Mouse (Mus musculus) hindbrain, embryonic 11.5 days (tissue): Measurements from ENCODE around the gene Gm10100. TPM values are rescaled to one million over a fixed set of nuclear protein-coding genes. Genes with fewer than 3 reads are reported as not detected.
"Not testable (repeated sequence)": the region's sequence is repeated elsewhere in the genome, so short reads cannot be mapped to it uniquely, and the experiment has no call there.

ENCODE experiments used
- ATAC-seq: fragments of 200-750 bp; cut with Nextera tagmentation; 2 replicates; pipeline ENCODE4 v1.8.0; 2017; ENCODE audit warnings: mild to moderate bottlenecking, moderate TSS enrichment, moderate library complexity; ENCODE audit not compliant: low FRiP score
- DNase-seq: peaks from one replicate; pipeline ENCODE4 v3.0.0-alpha.2; 2015; ENCODE audit warnings: low spot score
- H3K27ac ChIP-seq: fragments of 300-500 bp; sonication (generic); 2 replicates; pipeline ENCODE4 v1.5.1; 2014; ENCODE audit warnings: mild to moderate bottlenecking, low read depth, low read length
- H3K27me3 ChIP-seq: fragments of 300-500 bp; sonication (generic); 2 replicates; pipeline ENCODE4 v1.6.1; 2014; ENCODE audit warnings: mild to moderate bottlenecking, low read length, moderate library complexity, mixed read lengths; ENCODE audit not compliant: control insufficient read depth, insufficient read depth
- H3K36me3 ChIP-seq: fragments of 300-500 bp; sonication (generic); 2 replicates; pipeline ENCODE4 v1.6.1; 2014; ENCODE audit warnings: mild to moderate bottlenecking, low read length, moderate library complexity, mixed read lengths; ENCODE audit not compliant: control insufficient read depth, insufficient read depth
- H3K4me1 ChIP-seq: fragments of 300-500 bp; sonication (generic); replicated peaks from 2 replicates; pipeline ENCODE4 v1.6.1; 2014; ENCODE audit warnings: low read length, mixed read lengths; ENCODE audit not compliant: control insufficient read depth, insufficient read depth
- H3K4me2 ChIP-seq: fragments of 300-500 bp; sonication (generic); replicated peaks from 2 replicates; pipeline ENCODE4 v1.6.1; 2014; ENCODE audit warnings: mild to moderate bottlenecking, low read depth, low read length
- H3K4me3 ChIP-seq: fragments of 300-500 bp; sonication (generic); 2 replicates; pipeline ENCODE4 v1.5.1; 2014; ENCODE audit warnings: low read depth, low read length
- H3K9ac ChIP-seq: fragments of 300-500 bp; sonication (generic); 2 replicates; pipeline ENCODE4 v1.6.1; 2014; ENCODE audit warnings: low read depth, low read length
- H3K9me3 ChIP-seq: fragments of 300-500 bp; sonication (generic); 2 replicates; pipeline ENCODE4 v1.6.1; 2016; ENCODE audit warnings: low read length; ENCODE audit not compliant: control insufficient read depth
- WGBS: fragments of 180-500 bp; shearing (Covaris S2); extraction: QIAGEN DNeasy Blood & Tissue Kit; methylation state at CpG from one replicate; pipeline ENCODE4 v1.1.7; 2014; 5-methylcytosine and 5-hydroxymethylcytosine counted together
- polyA plus RNA-seq: library from polyadenylated mRNA; unstranded; fragments of >200 nt; fragmentation: Nextera tagmentation; extraction: Ambion mirVana; gene quantifications from 2 replicates; pipeline ENCODE4 v1.2.1, GENCODE M21; 2014

Gene Gm10100
- polyA plus RNA-seq, 1 experiment from 2014 or later: not detected

DNA sequence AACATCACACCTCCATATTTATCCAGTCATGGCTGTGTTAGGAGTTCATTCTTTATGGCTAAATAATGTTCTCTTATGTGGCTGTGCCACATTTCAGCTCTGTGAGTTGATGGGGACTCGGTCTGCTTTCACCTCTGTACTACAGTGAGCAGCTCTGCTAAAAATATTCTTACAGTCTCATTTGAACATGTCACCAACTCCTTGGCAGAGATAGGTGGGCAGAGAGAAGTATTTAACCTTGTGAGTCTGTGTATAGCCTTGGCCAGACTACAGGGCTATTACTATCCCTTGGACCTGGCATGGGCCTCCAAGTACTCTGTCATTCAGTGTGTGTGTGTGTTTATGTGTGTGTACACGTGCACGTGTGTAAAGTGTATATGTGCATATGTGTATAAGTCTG, 45.9 kb downstream of the Gm10100 start:
- not testable (repeated sequence) for H3K4me1 ChIP-seq, H3K9ac ChIP-seq, H3K36me3 ChIP-seq, H3K9me3 ChIP-seq, DNase-seq, H3K27me3 ChIP-seq, H3K4me3 ChIP-seq, ATAC-seq, H3K4me2 ChIP-seq, H3K27ac ChIP-seq
- whole genome bisulfite sequencing: 86% methylated on average over 1 of the region's 3 CpGs

Other genes with a start within 250 kb of the Gm10100 start
- 34.6 and 41.8 TPM in 2 replicates for gene Fam207a, start 210.7 kb upstream of the Gm10100 start, polyA plus RNA-seq
- gene Itgb2, start 196.2 kb upstream of the Gm10100 start, polyA plus RNA-seq: 1.2 and 1.8 TPM in 2 replicates
- gene Pttg1ip, start 144.8 kb upstream of the Gm10100 start, polyA plus RNA-seq: 73.1 and 79.3 TPM in 2 replicates
- 287 and 321 TPM in 2 replicates for gene Sumo3, start 120.4 kb upstream of the Gm10100 start, polyA plus RNA-seq
- 2.2 TPM in 1 of 2 replicates, not detected in the other for gene Gm49325, start 120.3 kb upstream of the Gm10100 start, polyA plus RNA-seq
- 40.5 and 50.0 TPM in 2 replicates for gene Ube2g2, start 104.2 kb upstream of the Gm10100 start, polyA plus RNA-seq
- 0.56 and 0.64 TPM in 2 replicates for gene Tspear, start 39.9 kb upstream of the Gm10100 start, polyA plus RNA-seq
- gene Gm19402, start 35.7 kb upstream of the Gm10100 start, polyA plus RNA-seq: not detected in 2 replicates
- not detected in 2 replicates for gene Gm9508, start 29.3 kb upstream of the Gm10100 start, polyA plus RNA-seq
- not detected in 2 replicates for gene Gm10272, start 19.9 kb upstream of the Gm10100 start, polyA plus RNA-seq
- not detected in 2 replicates for gene Gm10024, start 15.0 kb upstream of the Gm10100 start, polyA plus RNA-seq
- not detected in 2 replicates for gene Gm10142, start 10.7 kb upstream of the Gm10100 start, polyA plus RNA-seq
- gene Krtap12-1, start 5.9 kb upstream of the Gm10100 start, polyA plus RNA-seq: not detected in 2 replicates
- not detected in 2 replicates for gene Gm18596, start 16.2 kb downstream of the Gm10100 start, polyA plus RNA-seq
- not detected in 2 replicates for gene Gm9736, start 24.9 kb downstream of the Gm10100 start, polyA plus RNA-seq
- not detected in 2 replicates for gene Gm3233, start 33.2 kb downstream of the Gm10100 start, polyA plus RNA-seq
- not detected in 2 replicates for gene Gm3238, start 44.8 kb downstream of the Gm10100 start, polyA plus RNA-seq
- not detected in 2 replicates for gene Gm7138, start 50.5 kb downstream of the Gm10100 start, polyA plus RNA-seq
- not detected in 2 replicates for gene Gm3250, start 56.1 kb downstream of the Gm10100 start, polyA plus RNA-seq
- gene Gm7137, start 61.7 kb downstream of the Gm10100 start, polyA plus RNA-seq: not detected in 2 replicates
- not detected in 2 replicates for gene Gm9639, start 68.6 kb downstream of the Gm10100 start, polyA plus RNA-seq
- not detected in 2 replicates for gene Gm19668, start 72.6 kb downstream of the Gm10100 start, polyA plus RNA-seq
- gene Gm9507, start 85.4 kb downstream of the Gm10100 start, polyA plus RNA-seq: not detected in 2 replicates
- not detected in 2 replicates for gene Gm2696, start 88.2 kb downstream of the Gm10100 start, polyA plus RNA-seq
- not detected in 2 replicates for gene Krtap10-4, start 100.6 kb downstream of the Gm10100 start, polyA plus RNA-seq
- not detected in 2 replicates for gene Krtap10-10, start 109.5 kb downstream of the Gm10100 start, polyA plus RNA-seq
- not detected in 2 replicates for gene Gm36176, start 120.3 kb downstream of the Gm10100 start, polyA plus RNA-seq
- not detected in 2 replicates for gene Gm10318, start 126.4 kb downstream of the Gm10100 start, polyA plus RNA-seq
- gene Gm3285, start 135.5 kb downstream of the Gm10100 start, polyA plus RNA-seq: not detected in 2 replicates
- 3.1 and 3.6 TPM in 2 replicates for gene Lrrc3, start 176.1 kb downstream of the Gm10100 start, polyA plus RNA-seq
- 0.56 and 1.4 TPM in 2 replicates for gene Trpm2, start 244.1 kb downstream of the Gm10100 start, polyA plus RNA-seq